Mouse (Mus musculus): ENCODE results near the gene Htr6. TPM values are rescaled to one million over a fixed set of nuclear protein-coding genes. Genes with fewer than 3 reads are reported as not detected.

Htr6 gene
- polyA plus RNA-seq, 1 experiment = 0.15 TPM

GRCm38 (mm10) chr4:139078726-139079125 is 3.4 kb upstream of the Htr6 start:
- Histone ChIP-seq H3K27me3 (ENCODE audit: control insufficient read depth, insufficient read depth, low read length) (no peaks in the 10 kb centered on the region), H3K4me1 (ENCODE audit: control insufficient read depth, insufficient read depth, low read length) (peaks cover 17% of the 10 kb centered on the region), H3K4me3 (ENCODE audit: control insufficient read depth, low read depth, low read length) (no peak overlapping the region), H3K36me3 (ENCODE audit: control insufficient read depth, insufficient read depth, low read length) (no peaks in the 10 kb centered on the region), H3K27ac (ENCODE audit: control insufficient read depth, insufficient read depth, low read depth, low read length) (no peak overlapping the region)
- TF ChIP-seq POLR2A (IDR thresholded peaks at IDR 0.05; ENCODE audit: control insufficient read depth, low read depth, low read length) (no peak), CTCF (IDR thresholded peaks at IDR 0.05; ENCODE audit: control insufficient read depth, insufficient read depth, insufficient replicate concordance, low read depth, low read length) (no peak)

GRCm38 (mm10) chr4:139078313-139078712 is 2.9 kb upstream of the Htr6 start:
- H3K36me3 ChIP-seq (ENCODE audit: control insufficient read depth, insufficient read depth, low read length) = no peaks in the 10 kb centered on the region
- H3K4me1 ChIP-seq (ENCODE audit: control insufficient read depth, insufficient read depth, low read length) = peaks cover 16% of the 10 kb centered on the region
- no peaks in the 10 kb centered on the region for H3K27me3 ChIP-seq (ENCODE audit: control insufficient read depth, insufficient read depth, low read length)
- H3K4me3 ChIP-seq (ENCODE audit: control insufficient read depth, low read depth, low read length) = no peak overlapping the region
- no peak overlapping the region for H3K27ac ChIP-seq (ENCODE audit: control insufficient read depth, insufficient read depth, low read depth, low read length)
- TF ChIP-seq CTCF (IDR thresholded peaks at IDR 0.05; ENCODE audit: control insufficient read depth, insufficient read depth, insufficient replicate concordance, low read depth, low read length) (no peak), POLR2A (IDR thresholded peaks at IDR 0.05; ENCODE audit: control insufficient read depth, low read depth, low read length) (no peak)

- Histone ChIP-seq H3K4me3 (ENCODE audit: control insufficient read depth, low read depth, low read length) (no peak overlapping the region), H3K27me3 (ENCODE audit: control insufficient read depth, insufficient read depth, low read length) (no peaks in the 10 kb centered on the region), H3K36me3 (ENCODE audit: control insufficient read depth, insufficient read depth, low read length) (no peaks in the 10 kb centered on the region), H3K4me1 (ENCODE audit: control insufficient read depth, insufficient read depth, low read length) (peaks cover 10% of the 10 kb centered on the region), H3K27ac (ENCODE audit: control insufficient read depth, insufficient read depth, low read depth, low read length) (no peak overlapping the region)
- TF ChIP-seq POLR2A (IDR thresholded peaks at IDR 0.05; ENCODE audit: control insufficient read depth, low read depth, low read length) (no peak), CTCF (IDR thresholded peaks at IDR 0.05; ENCODE audit: control insufficient read depth, insufficient read depth, insufficient replicate concordance, low read depth, low read length) (no peak)
Observed at GRCm38 (mm10) chr4:139075915-139076314, 545 bp upstream of the Htr6 start.

- Histone ChIP-seq H3K36me3 (ENCODE audit: control insufficient read depth, insufficient read depth, low read length) (no peaks in the 10 kb centered on the region), H3K27me3 (ENCODE audit: control insufficient read depth, insufficient read depth, low read length) (no peaks in the 10 kb centered on the region), H3K4me3 (ENCODE audit: control insufficient read depth, low read depth, low read length) (no peak overlapping the region), H3K27ac (ENCODE audit: control insufficient read depth, insufficient read depth, low read depth, low read length) (no peak overlapping the region), H3K4me1 (ENCODE audit: control insufficient read depth, insufficient read depth, low read length) (peaks cover 10% of the 10 kb centered on the region)
- TF ChIP-seq CTCF (IDR thresholded peaks at IDR 0.05; ENCODE audit: control insufficient read depth, insufficient read depth, insufficient replicate concordance, low read depth, low read length) = no peak
- no peak for TF ChIP-seq POLR2A (IDR thresholded peaks at IDR 0.05; ENCODE audit: control insufficient read depth, low read depth, low read length)
Observed at GRCm38 (mm10) chr4:139074060-139074459, 1.3 kb downstream of the Htr6 start.

- no peak for TF ChIP-seq CTCF (IDR thresholded peaks at IDR 0.05; ENCODE audit: control insufficient read depth, insufficient read depth, insufficient replicate concordance, low read depth, low read length)
- TF ChIP-seq POLR2A (IDR thresholded peaks at IDR 0.05; ENCODE audit: control insufficient read depth, low read depth, low read length) = no peak
- H3K27me3 ChIP-seq (ENCODE audit: control insufficient read depth, insufficient read depth, low read length) = no peaks in the 10 kb centered on the region
- no peak overlapping the region for H3K4me3 ChIP-seq (ENCODE audit: control insufficient read depth, low read depth, low read length)
- H3K36me3 ChIP-seq (ENCODE audit: control insufficient read depth, insufficient read depth, low read length) = no peaks in the 10 kb centered on the region
- peaks cover 2% of the 10 kb centered on the region; the same call in 1 of the 2 replicates for H3K4me1 ChIP-seq (ENCODE audit: control insufficient read depth, insufficient read depth, low read length)
- H3K27ac ChIP-seq (ENCODE audit: control insufficient read depth, insufficient read depth, low read depth, low read length) = no peak overlapping the region
Observed at GRCm38 (mm10) chr4:139068287-139068686, 7.1 kb downstream of the Htr6 start.

- TF ChIP-seq POLR2A (IDR thresholded peaks at IDR 0.05; ENCODE audit: control insufficient read depth, low read depth, low read length) = no peak
- no peak for TF ChIP-seq CTCF (IDR thresholded peaks at IDR 0.05; ENCODE audit: control insufficient read depth, insufficient read depth, insufficient replicate concordance, low read depth, low read length)
- no peaks in the 10 kb centered on the region for H3K36me3 ChIP-seq (ENCODE audit: control insufficient read depth, insufficient read depth, low read length)
- no peak overlapping the region for H3K27ac ChIP-seq (ENCODE audit: control insufficient read depth, insufficient read depth, low read depth, low read length)
- H3K27me3 ChIP-seq (ENCODE audit: control insufficient read depth, insufficient read depth, low read length) = no peaks in the 10 kb centered on the region
- H3K4me1 ChIP-seq (ENCODE audit: control insufficient read depth, insufficient read depth, low read length) = peaks cover 2% of the 10 kb centered on the region; the same call in 1 of the 2 replicates
- H3K4me3 ChIP-seq (ENCODE audit: control insufficient read depth, low read depth, low read length) = no peak overlapping the region
Observed at GRCm38 (mm10) chr4:139064831-139065230, 10.5 kb downstream of the Htr6 start.

- Histone ChIP-seq H3K27ac (ENCODE audit: control insufficient read depth, insufficient read depth, low read depth, low read length) (no peak overlapping the region), H3K4me1 (ENCODE audit: control insufficient read depth, insufficient read depth, low read length) (peaks cover 2% of the 10 kb centered on the region; the same call in 1 of the 2 replicates), H3K36me3 (ENCODE audit: control insufficient read depth, insufficient read depth, low read length) (no peaks in the 10 kb centered on the region), H3K27me3 (ENCODE audit: control insufficient read depth, insufficient read depth, low read length) (no peaks in the 10 kb centered on the region), H3K4me3 (ENCODE audit: control insufficient read depth, low read depth, low read length) (no peak overlapping the region)
- TF ChIP-seq POLR2A (IDR thresholded peaks at IDR 0.05; ENCODE audit: control insufficient read depth, low read depth, low read length) = no peak
- no peak for TF ChIP-seq CTCF (IDR thresholded peaks at IDR 0.05; ENCODE audit: control insufficient read depth, insufficient read depth, insufficient replicate concordance, low read depth, low read length)
Observed at GRCm38 (mm10) chr4:139059569-139059968, 15.8 kb downstream of the Htr6 start.

GRCm38 (mm10) chr4:139058029-139058428 is 17.3 kb downstream of the Htr6 start:
- TF ChIP-seq POLR2A (IDR thresholded peaks at IDR 0.05; ENCODE audit: control insufficient read depth, low read depth, low read length) = no peak
- no peak for TF ChIP-seq CTCF (IDR thresholded peaks at IDR 0.05; ENCODE audit: control insufficient read depth, insufficient read depth, insufficient replicate concordance, low read depth, low read length)
- H3K4me1 ChIP-seq (ENCODE audit: control insufficient read depth, insufficient read depth, low read length) = no peaks in the 10 kb centered on the region
- H3K36me3 ChIP-seq (ENCODE audit: control insufficient read depth, insufficient read depth, low read length) = no peaks in the 10 kb centered on the region
- H3K27me3 ChIP-seq (ENCODE audit: control insufficient read depth, insufficient read depth, low read length) = no peaks in the 10 kb centered on the region
- no peak overlapping the region for H3K27ac ChIP-seq (ENCODE audit: control insufficient read depth, insufficient read depth, low read depth, low read length)
- no peak overlapping the region for H3K4me3 ChIP-seq (ENCODE audit: control insufficient read depth, low read depth, low read length)

All from testis, adult 2 months (tissue).